Mouse (Mus musculus): Measurements from ENCODE around the gene Stk38l. TPM values are rescaled to one million over a fixed set of nuclear protein-coding genes. Genes with fewer than 3 reads are reported as not detected.
A peak's percentile ranks its signal among the peaks of the same experiment; 100 is the strongest.
"Not testable (repeated sequence)": the region's sequence is repeated elsewhere in the genome, so short reads cannot be mapped to it uniquely, and the experiment has no call there.

Stk38l gene
- polyA plus RNA-seq, 1 experiment from 2014 or later: 14.7 TPM

DNA sequence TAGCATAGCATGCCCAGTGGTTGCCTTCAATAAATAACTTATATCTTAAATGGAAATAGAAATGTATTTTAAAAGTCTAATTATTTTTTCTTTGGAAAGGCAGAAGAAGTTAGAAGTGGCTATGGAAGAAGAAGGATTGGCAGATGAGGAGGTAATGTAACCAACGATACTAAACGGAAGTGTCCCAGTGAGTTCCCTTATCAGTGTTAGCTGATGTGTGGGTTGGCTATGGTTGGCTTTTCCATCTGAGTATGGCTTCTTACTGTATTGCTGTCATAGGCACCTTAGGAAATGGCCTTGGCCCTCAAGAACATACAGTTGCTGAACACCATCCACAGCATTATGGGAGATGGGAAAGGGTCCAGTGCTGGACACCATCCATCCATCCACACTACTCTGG lies 35.2 kb downstream of the Stk38l start:
- H3K36me3 ChIP-seq (ENCODE audit: poor library complexity, severe bottlenecking): 0 out of 2 replicates have a peak, but pooled peaks cover 4% of the 10 kb centered on the region
- H3K4me1 ChIP-seq: 0 out of 2 replicates have a peak, but pooled peaks cover 5% of the 10 kb centered on the region
- H3K9ac ChIP-seq: no peak overlapping the region
- H3K9me3 ChIP-seq (replicated peaks): no peaks in the 10 kb centered on the region
- H3K27me3 ChIP-seq: no peaks in the 10 kb centered on the region
- 93% methylated on average over 2 of the region's 2 CpGs for WGBS
- no peak overlapping the region for H3K4me3 ChIP-seq
- no peak for ATAC-seq
- H3K27ac ChIP-seq: no peak overlapping the region
- H3K4me2 ChIP-seq: no peak overlapping the region

DNA sequence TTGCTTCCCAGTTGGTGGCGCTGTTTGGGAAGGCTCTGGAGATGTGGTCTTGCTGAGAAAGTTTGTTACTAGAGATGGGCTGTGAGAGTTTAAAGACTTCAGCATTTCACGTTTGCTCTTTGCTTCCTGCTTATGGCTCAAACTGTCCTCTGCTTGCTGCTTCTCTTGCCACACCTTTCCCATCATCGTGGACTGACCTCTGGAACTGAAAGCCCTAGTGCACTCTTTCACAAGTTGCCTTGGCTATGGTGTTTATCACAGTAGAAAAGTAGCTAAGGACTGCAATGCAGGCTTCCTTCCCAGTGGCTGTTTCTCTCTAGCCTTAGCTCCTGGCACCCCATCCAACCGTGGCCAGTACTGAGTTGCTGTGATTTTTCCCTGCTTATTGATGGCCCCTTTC lies 35.9 kb downstream of the Stk38l start:
- Histone ChIP-seq H3K4me3 (no peak overlapping the region), H3K36me3 (ENCODE audit: poor library complexity, severe bottlenecking) (0 out of 2 replicates have a peak, but pooled peaks cover 4% of the 10 kb centered on the region), H3K9ac (no peak overlapping the region), H3K4me2 (no peak overlapping the region), H3K9me3 (replicated peaks) (no peaks in the 10 kb centered on the region), H3K27ac (no peak overlapping the region), H3K4me1 (0 out of 2 replicates have a peak, but pooled peaks cover 5% of the 10 kb centered on the region), H3K27me3 (no peaks in the 10 kb centered on the region)
- no peak for ATAC-seq
- WGBS: 73% methylated on average over 4 of the region's 4 CpGs

DNA sequence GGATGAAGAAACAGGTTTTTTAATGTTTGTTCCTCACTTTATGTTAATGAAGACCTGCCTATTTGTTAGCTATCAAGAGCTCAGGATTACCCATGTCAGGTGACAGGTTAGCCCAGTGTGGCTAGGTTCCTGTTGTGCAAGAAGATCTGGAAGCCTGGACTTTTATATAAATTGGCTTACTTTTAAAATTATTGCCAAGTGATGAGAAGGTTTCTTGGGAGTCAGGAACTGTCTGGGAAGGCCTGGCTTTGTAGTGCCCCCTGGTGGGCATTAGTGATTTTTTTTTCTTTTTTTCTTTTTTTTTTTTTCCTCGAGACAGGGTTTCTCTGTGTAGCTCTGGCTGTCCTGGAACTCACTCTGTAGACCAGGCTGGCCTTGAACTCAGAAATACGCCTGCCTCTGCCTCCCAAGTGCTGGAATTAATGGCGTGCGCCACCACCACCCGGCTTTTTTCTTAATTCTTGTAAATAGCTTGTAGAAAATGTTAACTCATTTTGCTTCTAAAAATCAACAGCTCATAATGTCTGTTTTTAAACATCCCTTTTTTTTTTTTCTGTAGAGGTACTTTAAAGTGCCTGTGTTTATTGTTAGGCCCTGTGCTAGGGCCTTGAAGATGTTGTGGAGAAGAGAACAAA lies 37.6 kb downstream of the Stk38l start:
- ATAC-seq: 0 out of 2 replicates have a peak, but pooled peaks have one; percentile 33
- H3K27me3 ChIP-seq: no peaks in the 10 kb centered on the region
- H3K9ac ChIP-seq: no peak overlapping the region
- H3K4me2 ChIP-seq: no peak overlapping the region
- H3K4me3 ChIP-seq: no peak overlapping the region
- no peak overlapping the region for H3K27ac ChIP-seq
- H3K36me3 ChIP-seq (ENCODE audit: poor library complexity, severe bottlenecking): peaks cover 14% of the 10 kb centered on the region; the same call in 1 of the 2 replicates
- 66% methylated on average over 5 of the region's 5 CpGs for WGBS
- no peaks in the 10 kb centered on the region for H3K9me3 ChIP-seq (replicated peaks)
- no peaks in the 10 kb centered on the region for H3K4me1 ChIP-seq

DNA sequence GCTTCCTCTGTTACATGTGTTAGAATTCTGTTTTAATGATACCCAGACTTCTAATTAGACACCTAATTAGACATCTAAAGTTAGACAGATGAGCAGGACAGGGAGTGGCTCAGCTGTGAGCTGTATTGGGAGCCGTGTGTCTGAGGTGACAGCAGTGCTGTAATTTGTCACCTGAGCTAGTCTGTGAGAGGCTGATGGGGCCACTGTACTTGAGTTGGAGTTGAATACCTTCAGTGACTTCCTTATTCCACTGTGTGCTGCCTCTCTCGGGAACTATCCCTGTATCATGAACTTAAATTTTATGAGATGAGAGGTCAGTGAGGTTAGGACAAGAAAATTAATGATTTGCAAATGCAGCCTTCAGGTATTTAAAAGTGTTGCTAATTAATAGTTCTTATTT lies 39.8 kb downstream of the Stk38l start:
- H3K4me2 ChIP-seq: no peak overlapping the region
- 52% methylated on average over 2 of the region's 2 CpGs for WGBS
- no peak for ATAC-seq

DNA sequence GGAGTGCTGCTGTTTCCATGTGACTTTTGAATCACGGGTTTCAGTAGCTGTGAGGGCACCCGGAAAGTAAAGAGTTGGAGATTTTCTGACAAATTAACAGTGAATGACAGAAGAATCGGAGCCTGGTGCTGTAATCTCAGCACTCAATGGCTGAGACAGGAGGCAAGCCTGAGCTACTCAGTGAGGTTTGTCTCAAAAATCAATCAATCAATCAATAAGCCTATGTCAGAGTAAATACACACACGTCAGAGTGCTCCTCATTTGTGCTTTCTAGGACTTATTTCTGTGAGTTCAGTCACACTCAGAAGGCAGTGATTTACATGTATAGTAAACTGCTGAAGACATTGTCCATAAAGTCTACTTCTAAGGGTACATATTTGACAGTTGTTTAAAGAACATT lies 40.5 kb downstream of the Stk38l start:
- Histone ChIP-seq H3K4me2 (no peak overlapping the region), H3K9ac (no peak overlapping the region), H3K27ac (no peak overlapping the region), H3K4me1 (no peaks in the 10 kb centered on the region), H3K9me3 (replicated peaks) (no peaks in the 10 kb centered on the region), H3K4me3 (no peak overlapping the region), H3K36me3 (ENCODE audit: poor library complexity, severe bottlenecking) (peaks cover 37% of the 10 kb centered on the region), H3K27me3 (no peaks in the 10 kb centered on the region)
- no peak for ATAC-seq
- WGBS: 91% methylated on average over 4 of the region's 4 CpGs

More for the DNA sequence above, 39.8 kb downstream of the Stk38l start:
- H3K27ac ChIP-seq: no peak overlapping the region
- H3K27me3 ChIP-seq: no peaks in the 10 kb centered on the region
- H3K36me3 ChIP-seq (ENCODE audit: poor library complexity, severe bottlenecking): peaks cover 30% of the 10 kb centered on the region
- no peak overlapping the region for H3K9ac ChIP-seq
- H3K4me1 ChIP-seq: no peaks in the 10 kb centered on the region
- H3K9me3 ChIP-seq (replicated peaks): no peaks in the 10 kb centered on the region
- H3K4me3 ChIP-seq: no peak overlapping the region

DNA sequence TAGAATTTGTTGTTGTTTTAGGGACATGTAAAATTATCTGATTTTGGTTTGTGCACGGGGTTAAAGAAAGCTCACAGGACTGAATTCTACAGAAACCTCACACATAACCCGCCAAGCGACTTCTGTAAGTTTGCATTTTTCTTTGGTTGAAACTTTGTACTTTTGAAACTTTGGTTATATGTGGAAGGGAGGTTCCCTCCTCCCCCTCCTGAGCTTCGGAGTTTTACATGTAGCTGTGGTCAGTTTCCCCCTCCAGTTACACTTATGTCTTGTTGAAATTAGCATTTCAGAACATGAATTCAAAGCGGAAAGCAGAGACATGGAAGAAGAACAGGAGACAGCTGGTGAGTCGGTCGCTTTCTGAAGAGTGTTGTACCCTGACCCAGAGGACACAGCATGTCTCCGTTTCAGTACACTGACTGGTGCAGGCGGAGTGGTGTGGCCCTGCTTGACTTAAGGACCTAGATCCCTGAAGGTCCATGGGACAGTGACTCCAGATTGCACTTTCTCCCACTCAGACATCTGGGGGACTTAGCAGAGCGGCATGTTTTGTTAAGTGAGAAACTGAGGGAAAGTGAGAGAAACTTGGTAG lies 44.1 kb downstream of the Stk38l start:
- peaks cover 62% of the 10 kb centered on the region for H3K36me3 ChIP-seq (ENCODE audit: poor library complexity, severe bottlenecking)
- WGBS: 89% methylated on average over 10 of the region's 10 CpGs

DNA sequence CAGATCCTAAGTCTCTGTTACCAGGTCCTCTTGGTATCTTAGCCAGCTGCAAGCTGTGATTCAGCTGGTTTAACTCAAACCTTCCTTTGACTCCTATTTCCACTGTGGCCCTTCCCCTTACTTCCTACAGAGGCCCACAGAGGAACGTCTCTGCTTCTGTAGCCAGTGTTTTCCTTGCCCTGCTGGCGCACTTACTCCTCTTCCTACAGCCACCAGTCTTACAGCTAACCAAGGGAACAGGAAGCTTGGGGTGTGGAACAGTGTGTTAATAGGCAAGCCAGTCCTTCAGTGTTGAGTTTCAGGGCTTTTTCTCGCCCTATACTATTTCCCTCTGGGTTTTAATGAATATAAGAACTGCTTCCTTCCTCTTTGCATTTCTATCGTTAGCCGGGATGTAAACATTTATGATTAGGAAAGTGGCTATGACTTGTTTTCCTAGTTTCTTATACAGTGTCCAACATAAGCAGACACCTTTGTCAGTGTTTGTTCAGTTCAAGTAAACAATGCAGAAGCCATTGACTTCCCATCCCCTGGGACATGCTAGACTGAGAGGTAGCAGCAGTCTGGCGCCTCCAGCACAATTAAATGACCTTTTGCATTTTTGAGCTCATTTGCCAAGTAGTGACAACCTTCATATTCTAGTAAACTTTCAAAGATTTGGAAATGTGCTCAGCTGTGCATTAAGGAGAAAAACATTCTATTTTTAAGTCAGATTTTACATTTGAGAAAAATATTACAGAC lies 45.4 kb downstream of the Stk38l start:
- Histone ChIP-seq H3K36me3 (ENCODE audit: poor library complexity, severe bottlenecking) (peaks cover 73% of the 10 kb centered on the region), H3K9ac (no peak overlapping the region), H3K27me3 (no peaks in the 10 kb centered on the region), H3K4me3 (no peak overlapping the region), H3K9me3 (replicated peaks) (no peaks in the 10 kb centered on the region), H3K27ac (no peak overlapping the region), H3K4me2 (no peak overlapping the region), H3K4me1 (no peaks in the 10 kb centered on the region)
- WGBS: 76% methylated on average over 6 of the region's 6 CpGs
- ATAC-seq: no peak

More for the DNA sequence above, 44.1 kb downstream of the Stk38l start:
- Histone ChIP-seq H3K27ac (no peak overlapping the region), H3K27me3 (no peaks in the 10 kb centered on the region), H3K4me1 (no peaks in the 10 kb centered on the region), H3K9ac (no peak overlapping the region), H3K4me2 (no peak overlapping the region), H3K4me3 (no peak overlapping the region), H3K9me3 (replicated peaks) (no peaks in the 10 kb centered on the region)
- ATAC-seq: no peak

DNA sequence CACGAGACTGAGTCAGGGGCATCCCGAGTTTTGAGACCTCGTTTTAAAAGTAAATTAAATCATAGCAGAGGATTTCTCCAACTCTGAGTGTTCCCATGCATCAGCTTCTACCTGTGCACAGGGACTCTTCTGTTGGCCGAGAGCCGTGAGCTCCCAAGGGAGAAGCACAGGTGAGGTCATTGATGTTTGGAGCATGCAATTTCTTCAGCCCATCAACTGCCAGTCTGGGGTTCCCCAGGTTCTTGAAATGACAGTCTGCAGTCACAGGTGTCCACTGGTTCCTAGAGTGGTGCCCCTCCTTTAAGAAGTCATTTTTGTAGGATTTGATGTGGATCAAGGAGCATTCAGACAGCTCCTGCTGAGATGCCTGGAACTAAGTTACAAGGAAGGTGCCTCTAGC lies 46.0 kb downstream of the Stk38l start:
- Histone ChIP-seq H3K4me1 (no peaks in the 10 kb centered on the region), H3K9me3 (replicated peaks) (no peaks in the 10 kb centered on the region), H3K4me3 (no peak overlapping the region), H3K27ac (no peak overlapping the region), H3K9ac (no peak overlapping the region), H3K27me3 (no peaks in the 10 kb centered on the region), H3K4me2 (no peak overlapping the region), H3K36me3 (ENCODE audit: poor library complexity, severe bottlenecking) (peaks cover 75% of the 10 kb centered on the region)
- WGBS: 88% methylated on average over 5 of the region's 5 CpGs
- no peak for ATAC-seq

DNA sequence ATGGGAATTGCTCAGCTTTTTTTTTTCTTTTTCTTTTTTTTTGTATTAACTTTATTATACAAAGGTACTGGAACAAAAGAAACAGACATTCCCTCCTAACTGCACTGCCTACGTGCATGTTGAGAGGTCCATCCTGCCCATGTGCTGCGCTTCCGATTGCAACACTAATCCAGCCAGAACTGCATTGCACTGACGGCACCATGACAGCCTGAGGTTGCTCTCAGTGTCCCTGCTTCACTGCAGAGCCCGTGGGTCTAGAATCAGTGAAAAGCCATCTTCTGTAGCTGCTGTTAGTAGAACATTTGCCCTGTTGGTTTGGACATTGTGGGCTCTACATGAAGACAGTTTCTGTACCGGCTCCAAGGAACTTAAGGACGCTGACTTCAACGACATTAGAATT lies 51.1 kb downstream of the Stk38l start:
- not testable (repeated sequence) for H3K27me3 ChIP-seq; H3K9me3 ChIP-seq (replicated peaks); H3K27ac ChIP-seq; H3K4me3 ChIP-seq; ATAC-seq; H3K4me1 ChIP-seq; H3K4me2 ChIP-seq; H3K9ac ChIP-seq
- 75% methylated on average over 8 of the region's 8 CpGs for WGBS
- peaks cover 40% of the 10 kb centered on the region for H3K36me3 ChIP-seq (ENCODE audit: poor library complexity, severe bottlenecking)

DNA sequence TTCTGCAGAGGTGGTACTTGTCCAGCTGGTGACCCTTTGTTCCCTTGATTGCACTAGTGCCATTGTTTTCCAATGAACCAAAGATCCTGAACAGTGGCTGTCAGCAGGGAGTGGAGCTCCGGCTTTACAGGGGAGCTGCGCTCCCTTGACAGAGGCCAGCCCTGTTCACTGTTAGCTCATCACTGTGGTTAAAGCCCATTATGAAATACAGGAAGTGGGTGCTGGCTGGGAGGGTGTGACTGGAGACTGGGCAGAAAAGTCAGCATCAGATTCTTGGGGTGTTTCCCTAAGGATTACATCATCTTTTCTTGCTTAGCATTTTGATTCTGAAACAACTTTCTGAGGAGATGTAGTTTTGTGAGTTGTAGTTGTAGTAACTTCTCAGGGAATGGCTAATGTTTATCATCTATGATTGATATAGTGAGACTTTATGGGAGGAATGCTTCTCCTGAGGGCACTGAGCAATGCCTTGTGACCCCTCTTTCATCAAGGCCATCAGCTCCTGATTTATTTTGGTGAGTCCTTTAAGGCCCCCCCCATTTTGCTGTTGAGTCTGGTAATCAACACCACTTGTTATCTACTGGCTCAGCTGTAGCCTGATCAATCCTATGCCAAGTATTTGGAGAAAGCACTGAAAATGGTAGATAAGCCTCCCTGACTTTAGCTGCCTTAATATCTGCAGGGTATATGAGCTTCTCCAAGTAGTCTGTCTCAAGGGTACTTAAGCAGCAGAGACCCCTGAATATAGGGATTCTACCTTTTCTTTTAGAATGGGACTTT lies 52.0 kb downstream of the Stk38l start:
- WGBS: 7% methylated on average over 2 of the region's 2 CpGs
- H3K27me3 ChIP-seq: no peaks in the 10 kb centered on the region
- no peak overlapping the region for H3K4me3 ChIP-seq
- H3K27ac ChIP-seq: no peak overlapping the region
- peaks cover 32% of the 10 kb centered on the region for H3K36me3 ChIP-seq (ENCODE audit: poor library complexity, severe bottlenecking)
- no peaks in the 10 kb centered on the region for H3K9me3 ChIP-seq (replicated peaks)
- ATAC-seq: no peak
- H3K4me2 ChIP-seq: no peak overlapping the region
- no peaks in the 10 kb centered on the region for H3K4me1 ChIP-seq
- no peak overlapping the region for H3K9ac ChIP-seq

DNA sequence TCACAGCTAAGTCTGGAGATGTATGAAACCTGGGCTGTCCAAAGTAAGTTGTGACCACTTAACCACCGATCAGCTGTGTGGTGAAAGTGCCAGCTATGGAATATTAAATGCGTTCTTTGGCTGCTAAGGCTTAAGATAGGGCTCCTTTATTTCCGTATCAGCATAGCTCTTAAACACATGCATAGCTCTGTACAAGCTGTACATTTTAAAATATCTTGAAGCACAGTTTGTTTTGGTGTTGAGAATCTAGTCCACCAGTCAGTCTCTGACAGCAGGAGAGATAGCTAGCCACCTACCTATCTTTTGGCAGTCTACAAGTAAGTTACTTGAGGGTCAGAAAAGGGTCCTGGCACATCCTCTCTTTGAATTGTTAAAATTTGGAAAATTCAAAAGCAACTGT lies 53.3 kb downstream of the Stk38l start:
- no peak overlapping the region for H3K9ac ChIP-seq
- H3K36me3 ChIP-seq (ENCODE audit: poor library complexity, severe bottlenecking): peaks cover 24% of the 10 kb centered on the region
- no peaks in the 10 kb centered on the region for H3K9me3 ChIP-seq (replicated peaks)
- H3K27me3 ChIP-seq: no peaks in the 10 kb centered on the region
- no peak overlapping the region for H3K27ac ChIP-seq
- H3K4me1 ChIP-seq: no peaks in the 10 kb centered on the region
- no peak for ATAC-seq
- H3K4me3 ChIP-seq: no peak overlapping the region
- 93% methylated on average over 3 of the region's 3 CpGs for WGBS
- H3K4me2 ChIP-seq: no peak overlapping the region

DNA sequence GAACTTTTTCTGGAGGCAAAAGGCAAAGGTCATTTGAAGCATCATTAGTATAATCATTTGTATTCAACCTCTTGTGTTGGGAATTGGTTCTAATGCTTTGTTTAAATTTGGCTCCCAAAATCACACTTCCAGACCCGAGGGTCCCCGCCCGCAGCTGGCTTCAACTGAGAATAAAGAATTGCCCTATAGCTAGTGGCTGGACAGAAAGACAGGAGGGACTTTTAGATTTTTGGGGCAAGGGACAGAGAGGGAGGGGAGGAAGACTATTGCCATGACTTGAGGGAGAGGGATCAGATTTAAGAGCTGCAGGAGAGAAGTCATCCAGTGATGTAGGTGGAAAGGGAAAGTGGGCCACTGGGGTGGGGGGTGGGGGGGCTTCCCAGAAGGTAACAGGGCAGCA lies 56.8 kb downstream of the Stk38l start:
- H3K36me3 ChIP-seq (ENCODE audit: poor library complexity, severe bottlenecking): 0 out of 2 replicates have a peak, but pooled peaks cover 2% of the 10 kb centered on the region
- no peak overlapping the region for H3K9ac ChIP-seq
- H3K9me3 ChIP-seq (replicated peaks): no peaks in the 10 kb centered on the region; the same call in 1 of the 2 replicates
- no peaks in the 10 kb centered on the region for H3K27me3 ChIP-seq
- 87% methylated on average over 3 of the region's 3 CpGs for WGBS
- H3K4me1 ChIP-seq: no peaks in the 10 kb centered on the region
- H3K27ac ChIP-seq: no peak overlapping the region
- no peak for ATAC-seq
- H3K4me3 ChIP-seq: no peak overlapping the region
- no peak overlapping the region for H3K4me2 ChIP-seq

Measured in forebrain, embryonic 13.5 days (tissue).